Mouse (Mus musculus) myocyte (in vitro differentiated cells): Measurements from ENCODE around the gene Oxtr. TPM values are rescaled to one million over a fixed set of nuclear protein-coding genes. Genes with fewer than 3 reads are reported as not detected.

ENCODE experiments used
- H3K27me3 ChIP-seq: one replicate; pipeline ENCODE4 v1.6.1; 2011; ENCODE audit not compliant: control insufficient read depth, insufficient read depth, insufficient read length
- H3K36me3 ChIP-seq: one replicate; pipeline ENCODE4 v1.6.1; 2011; ENCODE audit not compliant: control insufficient read depth, insufficient read depth
- H3K4me2 ChIP-seq: one replicate; pipeline ENCODE4 v1.6.1; 2011; ENCODE audit warnings: low read depth, control low read depth
- H3K4me3 ChIP-seq: one replicate; pipeline ENCODE4 v1.5.1; 2011; ENCODE audit warnings: mild to moderate bottlenecking, control low read depth, moderate library complexity
- H3K79me2 ChIP-seq: one replicate; pipeline ENCODE4 v1.6.1; 2011; ENCODE audit not compliant: control insufficient read depth, insufficient read depth
- H3ac ChIP-seq: one replicate; pipeline ENCODE4 v1.6.1; 2011; ENCODE audit not compliant: control insufficient read depth, insufficient read length
- CEBPB ChIP-seq: IDR thresholded peaks from 2 replicates; pipeline ENCODE4 v1.6.1; 2011; ENCODE audit warnings: mild to moderate bottlenecking, moderate library complexity; ENCODE audit not compliant: poor library complexity, insufficient read depth, severe bottlenecking
- E2F4 ChIP-seq: IDR thresholded peaks from one replicate; pipeline ENCODE4 v1.6.1; 2011; ENCODE audit warnings: mild to moderate bottlenecking, control low read depth, moderate library complexity; ENCODE audit not compliant: insufficient read depth
- MAX ChIP-seq: IDR thresholded peaks from one replicate; pipeline ENCODE4 v1.6.1; 2011; ENCODE audit warnings: low read depth, mild to moderate bottlenecking, control low read depth
- MYOD1 ChIP-seq, 3 experiments: IDR thresholded peaks; one replicate each; pipeline ENCODE4 v1.6.1; 2011; ENCODE audit warnings: control low read depth in 2 of 3, low read depth in 2 of 3, mild to moderate bottlenecking in 2 of 3, moderate library complexity in 1 of 3; ENCODE audit not compliant: insufficient read length in 2 of 3, control insufficient read depth in 1 of 3
- MYOG ChIP-seq, 3 experiments: IDR thresholded peaks; one replicate each; pipeline ENCODE4 v1.6.1; 2011; ENCODE audit warnings: control low read depth in 2 of 3, low read depth in 2 of 3, mild to moderate bottlenecking in 2 of 3; ENCODE audit not compliant: insufficient read length in 2 of 3, control insufficient read depth in 1 of 3, insufficient read depth in 1 of 3
- POLR2A ChIP-seq: IDR thresholded peaks from one replicate; pipeline ENCODE4 v1.6.1; 2011; ENCODE audit warnings: low read depth, mild to moderate bottlenecking, control low read depth, moderate library complexity; ENCODE audit not compliant: insufficient read length
- POLR2AphosphoS2 ChIP-seq: IDR thresholded peaks from one replicate; pipeline ENCODE4 v1.6.1; 2011; ENCODE audit warnings: low read depth, control low read depth; ENCODE audit not compliant: insufficient read length
- REST ChIP-seq: IDR thresholded peaks from one replicate; pipeline ENCODE4 v1.6.1; 2011; ENCODE audit warnings: mild to moderate bottlenecking, control low read depth, moderate library complexity; ENCODE audit not compliant: insufficient read depth, insufficient read length
- SRF ChIP-seq: IDR thresholded peaks from one replicate; pipeline ENCODE4 v1.6.1; 2011; ENCODE audit warnings: low read depth; ENCODE audit not compliant: control insufficient read depth, insufficient read length
- TCF12 ChIP-seq: IDR thresholded peaks from one replicate; pipeline ENCODE4 v1.6.1; 2011; ENCODE audit warnings: mild to moderate bottlenecking, control low read depth; ENCODE audit not compliant: poor library complexity, insufficient read depth, severe bottlenecking
- TCF3 ChIP-seq: IDR thresholded peaks from one replicate; pipeline ENCODE4 v1.6.1; 2011; ENCODE audit warnings: low read depth, control low read depth; ENCODE audit not compliant: insufficient read length
- USF1 ChIP-seq: IDR thresholded peaks from one replicate; pipeline ENCODE4 v1.6.1; 2011; ENCODE audit warnings: low read depth, mild to moderate bottlenecking, control low read depth, moderate library complexity
- polyA plus RNA-seq: library from polyadenylated mRNA; unstranded; fragments of >200 nt; fragmentation: generic; extraction: Trizol; gene quantifications from one replicate; pipeline ENCODE4 v1.2.1, GENCODE M21; 2012; ENCODE audit warnings: missing spikeins

Gene Oxtr
- polyA plus RNA-seq, 1 experiment = 0.06 TPM

GRCm38 (mm10) chr6:112490625-112491242 lies 991 bp upstream of the Oxtr start:
- Histone ChIP-seq H3K4me2 (peak overlapping the region; percentile 68), H3K4me3 (no peak overlapping the region), H3ac (no peak overlapping the region), H3K36me3 (no peaks in the 10 kb centered on the region), H3K79me2 (no peaks in the 10 kb centered on the region), H3K27me3 (peaks cover 22% of the 10 kb centered on the region)
- TF ChIP-seq MYOG (IDR thresholded peaks at IDR 0.05; ENCODE audit: control insufficient read depth in 1 of 3, insufficient read depth in 1 of 3, insufficient read length in 2 of 3, low read depth in 2 of 3) (no peak), REST (no peak), POLR2A (no peak), CEBPB (no peak), POLR2AphosphoS2 (no peak), MYOD1 (IDR thresholded peaks at IDR 0.05; ENCODE audit: control insufficient read depth in 1 of 3, insufficient read length in 2 of 3, low read depth in 2 of 3) (no peak), TCF12 (no peak), TCF3 (no peak), MAX (no peak), E2F4 (no peak), USF1 (no peak), SRF (no peak)

GRCm38 (mm10) chr6:112489181-112489909 lies 398 bp downstream of the Oxtr start:
- Histone ChIP-seq H3K79me2 (no peaks in the 10 kb centered on the region), H3K27me3 (peaks cover 22% of the 10 kb centered on the region), H3K36me3 (no peaks in the 10 kb centered on the region), H3K4me2 (no peak overlapping the region), H3K4me3 (no peak overlapping the region), H3ac (no peak overlapping the region)
- TF ChIP-seq SRF = no peak

- H3K36me3 ChIP-seq = no peaks in the 10 kb centered on the region
- no peaks in the 10 kb centered on the region for H3K79me2 ChIP-seq
- no peak overlapping the region for H3K4me3 ChIP-seq
- H3ac ChIP-seq = no peak overlapping the region
- H3K27me3 ChIP-seq = peaks cover 22% of the 10 kb centered on the region
- TF ChIP-seq MAX = no peak
- TF ChIP-seq CEBPB = no peak
- no peak for TF ChIP-seq TCF3
- TF ChIP-seq TCF12 = no peak
- no peak for TF ChIP-seq USF1
- no peak for TF ChIP-seq POLR2AphosphoS2
- TF ChIP-seq SRF = no peak
- no peak for TF ChIP-seq MYOD1 (IDR thresholded peaks at IDR 0.05; ENCODE audit: control insufficient read depth in 1 of 3, insufficient read length in 2 of 3, low read depth in 2 of 3)
- no peak for TF ChIP-seq MYOG (IDR thresholded peaks at IDR 0.05; ENCODE audit: control insufficient read depth in 1 of 3, insufficient read depth in 1 of 3, insufficient read length in 2 of 3, low read depth in 2 of 3)
- TF ChIP-seq E2F4 = no peak
- no peak for TF ChIP-seq POLR2A
- TF ChIP-seq REST = no peak
- H3K4me2 ChIP-seq = no peak overlapping the region
Measured at GRCm38 (mm10) chr6:112488821-112489180, 942 bp downstream of the Oxtr start.

- Histone ChIP-seq H3K79me2 (no peaks in the 10 kb centered on the region), H3K4me3 (no peak overlapping the region), H3ac (no peak overlapping the region), H3K27me3 (peaks cover 22% of the 10 kb centered on the region), H3K4me2 (no peak overlapping the region), H3K36me3 (no peaks in the 10 kb centered on the region)
- TF ChIP-seq MYOG (IDR thresholded peaks at IDR 0.05; ENCODE audit: control insufficient read depth in 1 of 3, insufficient read depth in 1 of 3, insufficient read length in 2 of 3, low read depth in 2 of 3) (no peak), SRF (no peak), TCF3 (no peak), POLR2AphosphoS2 (no peak), POLR2A (no peak), MAX (no peak), CEBPB (no peak), REST (no peak), TCF12 (no peak), MYOD1 (IDR thresholded peaks at IDR 0.05; ENCODE audit: control insufficient read depth in 1 of 3, insufficient read length in 2 of 3, low read depth in 2 of 3) (no peak), USF1 (no peak)
Measured at GRCm38 (mm10) chr6:112487993-112488392, 1.8 kb downstream of the Oxtr start.
